Comparison of ENCODE assay signal across 9 mouse cellular contexts in the genomic region with DNA sequence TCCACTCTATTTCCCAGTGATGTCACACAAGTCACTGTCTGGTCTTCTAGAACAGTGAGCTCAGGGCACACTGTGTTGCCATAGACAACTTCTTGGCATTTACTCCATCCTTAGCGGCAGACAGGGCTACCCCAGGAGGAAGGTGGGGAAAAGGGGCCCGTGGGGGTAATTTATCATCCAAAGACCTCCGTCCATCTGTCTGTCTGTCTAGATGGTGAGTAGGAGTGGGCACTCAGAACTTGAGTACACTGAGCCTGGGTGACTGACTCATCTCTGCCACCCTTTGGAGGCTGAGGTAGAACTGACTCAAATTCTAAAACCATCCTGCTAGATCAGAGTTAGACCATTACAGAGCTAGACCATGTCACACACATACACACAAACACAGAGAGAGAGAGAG. TPM values are rescaled to one million over a fixed set of nuclear protein-coding genes. Genes with fewer than 3 reads are reported as not detected.
DNase-seq lines count a peak whose midpoint lies in the region; ATAC-seq lines count a peak whose summit lies in the region.
"Had no signal": no experiment of that assay in that cellular context is flagged by ENCODE, and none has a peak within 500 bp of the region (broad histone marks: within the 10 kb centered on the region; RNA-seq: fewer than 3 reads in every experiment).

A gene (plus strand): TSS at position 73 of the 400 bp plus-strand sequence.

- no peaks in the 10 kb centered on the region for H3K36me3 ChIP-seq in kidney, embryonic 15.5 days
- no peaks in the 10 kb centered on the region for H3K36me3 ChIP-seq in stomach, embryonic 16.5 days (ENCODE audit: control insufficient read depth, insufficient read depth, low read length)
- H3K36me3 ChIP-seq: neural tube, embryonic 12.5 days had no signal

- H3K9me3 ChIP-seq in kidney, embryonic 15.5 days (replicated peaks), result no peaks in the 10 kb centered on the region
- no peaks in the 10 kb centered on the region for H3K9me3 ChIP-seq in stomach, embryonic 16.5 days (replicated peaks; ENCODE audit: control insufficient read depth, low read length)
- H3K9me3 ChIP-seq: neural tube, embryonic 12.5 days had no signal

- H3K27ac ChIP-seq in kidney, embryonic 15.5 days, result no peak within 1 kb of the TSS
- H3K27ac ChIP-seq in stomach, embryonic 16.5 days (ENCODE audit: low read length), result peak within 1 kb of the TSS; percentile 79
- H3K27ac ChIP-seq: neural tube, embryonic 12.5 days had no signal

- intact Hi-C loops in gastrocnemius, postnatal 14 days (cut with DNase I; ENCODE audit: low total_unique reads), result no loop called here

- H3K4me2 ChIP-seq in kidney, embryonic 15.5 days, result no peak within 1 kb of the TSS
- no peak within 1 kb of the TSS for H3K4me2 ChIP-seq in stomach, embryonic 16.5 days (ENCODE audit: low read depth, low read length)
- H3K4me2 ChIP-seq: neural tube, embryonic 12.5 days had no signal

- H3K4me3 ChIP-seq in kidney, embryonic 15.5 days (replicated peaks), result no peak within 1 kb of the TSS
- H3K4me3 ChIP-seq in stomach, embryonic 16.5 days (replicated peaks; ENCODE audit: low read length), result no peak within 1 kb of the TSS
- H3K4me3 ChIP-seq: neural tube, embryonic 12.5 days had no signal

- 73% methylated on average over 3 of the region's 3 CpGs for WGBS in kidney, embryonic 15.5 days
- WGBS in stomach, embryonic 16.5 days, result 58% methylated on average over 3 of the region's 3 CpGs

- no peak for ATAC-seq in kidney, embryonic 15.5 days (replicated peaks; ENCODE audit: low FRiP score)
- no peak for ATAC-seq in stomach, embryonic 16.5 days (ENCODE audit: insufficient read depth, low FRiP score)

- DNase-seq in kidney, postnatal 36 days, result no peak
- no peak for DNase-seq in adrenal gland, adult 2 months
- no peak for DNase-seq in gastrocnemius, postnatal 14 days
- DNase-seq in layer of hippocampus, postnatal 14 days (ENCODE audit: low spot score in 2 of 2), result no peak
- no peak for DNase-seq in right cerebral cortex, postnatal 10 days (ENCODE audit: low spot score in 2 of 2)
- no peak for DNase-seq in adipocyte (ENCODE audit: low spot score)

- no peak within 1 kb of the TSS for H3K9ac ChIP-seq in kidney, embryonic 15.5 days
- H3K9ac ChIP-seq in stomach, embryonic 16.5 days (ENCODE audit: low read length), result no peak within 1 kb of the TSS
- H3K9ac ChIP-seq: neural tube, embryonic 12.5 days had no signal

- H3K27me3 ChIP-seq in kidney, embryonic 15.5 days, result peaks cover under 1% of the 10 kb centered on the region; the same call in 1 of the 2 replicates
- H3K27me3 ChIP-seq in stomach, embryonic 16.5 days (ENCODE audit: control insufficient read depth, insufficient read depth, low read length), result no peaks in the 10 kb centered on the region

- peaks cover 33% of the 10 kb centered on the region for H3K4me1 ChIP-seq in kidney, embryonic 15.5 days
- H3K4me1 ChIP-seq in stomach, embryonic 16.5 days (ENCODE audit: control insufficient read depth, insufficient read depth, low read length), result peaks cover 16% of the 10 kb centered on the region; the same call in 1 of the 2 replicates

RNA-seq across cellular contexts. Expression of the gene that starts here (rescaled TPM):
- 55.4 and 58.5 TPM in 2 replicates for polyA plus RNA-seq in kidney, embryonic 15.5 days (2015; fragmentation: Nextera tagmentation; extraction: Ambion mirVana)
- 10 to 100 TPM; 29.9 to 78.1 TPM for total RNA-seq in adrenal gland, adult 2 months (2021)
- polyA plus RNA-seq in adrenal gland, adult 2 months (2012; rRNA removed), result 27.6 and 46.9 TPM in 2 replicates
- 10 to 100 TPM; 19.1 to 19.9 TPM for total RNA-seq in gastrocnemius, postnatal 14 days (2021)
- 10 to 100 TPM; 14.2 to 18.3 TPM for total RNA-seq in layer of hippocampus, postnatal 14 days (2021)
- polyA plus RNA-seq in stomach, embryonic 16.5 days (2015; fragmentation: Nextera tagmentation; extraction: Ambion mirVana), result 95.6 and 106 TPM in 2 replicates
